Mouse (Mus musculus) cortical plate, adult 2 months (tissue): ENCODE data around the gene Stt3b.

ENCODE experiments used
- CTCF ChIP-seq: fragments of 200-500 bp; IDR thresholded peaks from 2 replicates; pipeline ENCODE4 v1.5.1; 2011; ENCODE audit warnings: mild to moderate bottlenecking, control low read depth, low read length; ENCODE audit not compliant: insufficient read depth; ENCODE audit errors: extremely low read depth
- POLR2A ChIP-seq: fragments of 200-500 bp; IDR thresholded peaks from 2 replicates; pipeline ENCODE4 v1.6.1; 2011; ENCODE audit warnings: mild to moderate bottlenecking, low read length, control low read depth; ENCODE audit not compliant: insufficient read depth; ENCODE audit errors: extremely low read depth

DNA sequence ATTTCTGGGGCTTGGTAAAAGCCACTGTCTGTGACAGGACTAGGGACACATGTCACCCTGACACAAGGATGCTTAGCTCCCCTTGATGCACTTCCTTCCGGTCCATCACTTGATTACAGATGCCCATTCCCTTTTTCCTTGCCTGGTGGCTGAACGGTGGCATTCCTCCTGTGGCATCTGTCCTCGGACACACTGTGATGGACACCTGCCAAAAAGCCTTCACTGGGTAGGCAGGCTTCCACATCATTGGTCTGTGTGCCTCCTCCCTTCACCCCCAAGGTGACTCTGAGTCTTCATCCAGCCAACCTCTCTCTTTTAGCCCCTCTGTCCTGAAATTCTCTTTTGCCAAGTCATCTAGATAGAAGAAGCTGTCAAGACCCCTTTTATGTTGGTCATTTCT, 78.7 kb downstream of the Stt3b start:
- TF ChIP-seq CTCF (no peak), POLR2A (no peak)
